ENCODE assay signal across 31 mouse cellular contexts in genomic region chr10:31221902-31222301, GRCm38 (mm10).
DNase-seq lines count a peak whose midpoint lies in the region; ATAC-seq and TF ChIP-seq lines count a peak whose summit lies in the region.
"Had no signal": no experiment of that assay in that cellular context is flagged by ENCODE, and none has a peak within 500 bp of the region (broad histone marks: within the 10 kb centered on the region; RNA-seq: fewer than 3 reads in every experiment).

No protein-coding gene starts in this region.

- H3K4me1 ChIP-seq in lung, embryonic 14.5 days (ENCODE audit: insufficient read depth), result no peaks in the 10 kb centered on the region
- H3K4me1 ChIP-seq in lung, adult 2 months (ENCODE audit: control insufficient read depth, insufficient read depth, low read length), result no peaks in the 10 kb centered on the region
- H3K4me1 ChIP-seq: hindbrain, embryonic 12.5 days; intestine, embryonic 15.5 days; limb, embryonic 15.5 days; liver, embryonic 13.5 days; lung, embryonic 15.5 days; midbrain, embryonic 10.5 days; midbrain, embryonic 15.5 days; neural tube, embryonic 15.5 days; stomach, embryonic 15.5 days had no signal

- H3K27ac ChIP-seq in lung, embryonic 14.5 days (ENCODE audit: low read depth), result no peak overlapping the region
- H3K27ac ChIP-seq: heart, embryonic 10.5 days; heart, embryonic 15.5 days; hindbrain, embryonic 12.5 days; hindbrain, postnatal 0 days; intestine, embryonic 15.5 days; limb, embryonic 10.5 days; limb, embryonic 15.5 days; liver, embryonic 13.5 days; lung, embryonic 15.5 days; macrophage; midbrain, embryonic 15.5 days; neural tube, embryonic 15.5 days; stomach, embryonic 15.5 days had no signal

- TF ChIP-seq POLR2A in lung, adult 2 months (IDR thresholded peaks at IDR 0.05; ENCODE audit: borderline replicate concordance, extremely low read depth, low read depth, low read length), result no peak

- no peak for ATAC-seq in lung, embryonic 14.5 days (ENCODE audit: insufficient read depth)
- ATAC-seq: forebrain, embryonic 16.5 days; hindbrain, postnatal 0 days; intestine, embryonic 15.5 days; midbrain, embryonic 15.5 days had no signal

- H3K9me3 ChIP-seq in lung, embryonic 14.5 days (ENCODE audit: low read depth, low read length), result no peaks in the 10 kb centered on the region
- H3K9me3 ChIP-seq: G1E; heart, embryonic 10.5 days; heart, embryonic 15.5 days; hindbrain, embryonic 12.5 days; intestine, embryonic 15.5 days; limb, embryonic 10.5 days; limb, embryonic 15.5 days; liver, embryonic 13.5 days; lung, embryonic 15.5 days; midbrain, embryonic 10.5 days; midbrain, embryonic 15.5 days; neural tube, embryonic 15.5 days; stomach, embryonic 15.5 days had no signal

- TF ChIP-seq CTCF in lung, embryonic 14.5 days (IDR thresholded peaks at IDR 0.05; ENCODE audit: low read depth), result no peak
- no peak for TF ChIP-seq CTCF in lung, adult 2 months (IDR thresholded peaks at IDR 0.05; ENCODE audit: insufficient read depth, low read length)

- no peak overlapping the region for H3K9ac ChIP-seq in lung, embryonic 14.5 days
- H3K9ac ChIP-seq: heart, embryonic 15.5 days; hindbrain, embryonic 12.5 days; intestine, embryonic 15.5 days; limb, embryonic 15.5 days; liver, embryonic 13.5 days; lung, embryonic 15.5 days; midbrain, embryonic 15.5 days; neural tube, embryonic 15.5 days; stomach, embryonic 15.5 days had no signal

- H3K4me3 ChIP-seq in lung, embryonic 14.5 days (ENCODE audit: low read depth, low read length), result no peak overlapping the region
- no peak overlapping the region for H3K4me3 ChIP-seq in lung, adult 2 months (replicated peaks; ENCODE audit: extremely low read depth, low read depth, low read length)
- H3K4me3 ChIP-seq: heart, embryonic 10.5 days; heart, embryonic 15.5 days; hindbrain, embryonic 12.5 days; intestine, embryonic 15.5 days; limb, embryonic 10.5 days; limb, embryonic 15.5 days; liver, embryonic 13.5 days; lung, embryonic 15.5 days; midbrain, embryonic 10.5 days; midbrain, embryonic 15.5 days; neural tube, embryonic 15.5 days; stomach, embryonic 15.5 days had no signal

- H3K4me2 ChIP-seq in lung, embryonic 14.5 days, result no peak overlapping the region
- H3K4me2 ChIP-seq: heart, embryonic 15.5 days; hindbrain, embryonic 12.5 days; intestine, embryonic 15.5 days; limb, embryonic 15.5 days; liver, embryonic 13.5 days; lung, embryonic 15.5 days; midbrain, embryonic 15.5 days; neural tube, embryonic 15.5 days; stomach, embryonic 15.5 days had no signal

- H3K27me3 ChIP-seq in lung, embryonic 14.5 days (ENCODE audit: insufficient read depth, low read length), result no peaks in the 10 kb centered on the region
- H3K27me3 ChIP-seq: heart, embryonic 15.5 days; hindbrain, embryonic 12.5 days; intestine, embryonic 15.5 days; limb, embryonic 15.5 days; liver, embryonic 13.5 days; lung, embryonic 15.5 days; midbrain, embryonic 15.5 days; neural tube, embryonic 15.5 days; stomach, embryonic 15.5 days had no signal

- DNase-seq in heart, adult 11 months, result peak; percentile 71
- DNase-seq in heart, adult 18-20 months, result no peak
- peak; percentile 34 for DNase-seq in lung, embryonic 14.5 days
- no peak for DNase-seq in lung, adult 2 months
- DNase-seq in embryo, embryonic 11 days, result peak; percentile 39
- no peak for DNase-seq in thymus, postnatal 25 days
- DNase-seq in left cerebral cortex, adult 11 months (ENCODE audit: low spot score), result no peak
- DNase-seq: adrenal gland, postnatal 10 days; cerebellum, adult 8-10 months; cerebellum, postnatal 25 days; heart, postnatal 36 days; kidney, adult 8-10 months; kidney, postnatal 4 days; liver, embryonic 13.5 days; right cerebral cortex, postnatal 25 days; thymus, postnatal 14 days had no signal

- no peaks in the 10 kb centered on the region for H3K36me3 ChIP-seq in lung, embryonic 14.5 days (ENCODE audit: insufficient read depth)
- H3K36me3 ChIP-seq: G1E; heart, embryonic 10.5 days; heart, embryonic 15.5 days; hindbrain, embryonic 12.5 days; intestine, embryonic 15.5 days; limb, embryonic 10.5 days; limb, embryonic 15.5 days; liver, embryonic 13.5 days; lung, embryonic 15.5 days; midbrain, embryonic 10.5 days; midbrain, embryonic 15.5 days; neural tube, embryonic 15.5 days; stomach, embryonic 15.5 days had no signal

- WGBS in lung, embryonic 14.5 days, result 35% methylated on average over 1 of the region's 1 CpGs
- WGBS in lung, adult 2 months, result 71% methylated on average over 1 of the region's 1 CpGs

Comparison
In these comparisons a context has a peak if more than half of its experiments do, and no peak if none do; other contexts are left out.
1. DNase-seq: peak in heart, adult 11 months (single experiment), lung, embryonic 14.5 days (single experiment) and embryo, embryonic 11 days (single experiment); none in heart, adult 18-20 months (0 of 2), lung, adult 2 months (single experiment), thymus, postnatal 25 days (single experiment) and left cerebral cortex, adult 11 months (single experiment).